Mouse (Mus musculus) heart, embryonic 16.5 days (tissue): Measurements from ENCODE around the gene Pp2d1. TPM values are rescaled to one million over a fixed set of nuclear protein-coding genes. Genes with fewer than 3 reads are reported as not detected.

ENCODE experiments used
- ATAC-seq: fragments of 200-750 bp; cut with Nextera tagmentation; replicated peaks from 2 replicates; pipeline ENCODE4 v1.8.0; 2017; ENCODE audit warnings: moderate number of reproducible peaks; ENCODE audit not compliant: insufficient read depth, low FRiP score; ENCODE audit errors: extremely low read depth
- H3K27ac ChIP-seq: fragments of 300-500 bp; sonication (generic); 2 replicates; pipeline ENCODE4 v1.5.1; 2014; ENCODE audit warnings: mild to moderate bottlenecking, low read length, control low read depth, moderate library complexity
- H3K27me3 ChIP-seq: fragments of 300-500 bp; sonication (generic); 2 replicates; pipeline ENCODE4 v1.6.1; 2014; ENCODE audit warnings: low read length, mixed read lengths; ENCODE audit not compliant: control insufficient read depth, insufficient read depth
- H3K36me3 ChIP-seq: fragments of 300-500 bp; sonication (generic); 2 replicates; pipeline ENCODE4 v1.6.1; 2014; ENCODE audit not compliant: control insufficient read depth, insufficient read depth
- H3K4me1 ChIP-seq: fragments of 300-500 bp; sonication (generic); 2 replicates; pipeline ENCODE4 v1.6.1; 2014; ENCODE audit warnings: low read length, mixed read lengths; ENCODE audit not compliant: control insufficient read depth, insufficient read depth
- H3K4me2 ChIP-seq: fragments of 300-500 bp; sonication (generic); 2 replicates; pipeline ENCODE4 v1.6.1; 2014; ENCODE audit warnings: low read depth, mild to moderate bottlenecking, control low read depth, low read length
- H3K4me3 ChIP-seq: fragments of 300-500 bp; sonication (generic); 2 replicates; pipeline ENCODE4 v1.5.1; 2014; ENCODE audit warnings: mild to moderate bottlenecking, control low read depth, low read length
- H3K9ac ChIP-seq: fragments of 300-500 bp; sonication (generic); 2 replicates; pipeline ENCODE4 v1.6.1; 2014; ENCODE audit warnings: low read length, control low read depth
- H3K9me3 ChIP-seq: fragments of 300-500 bp; sonication (generic); replicated peaks from 2 replicates; pipeline ENCODE4 v1.6.1; 2016; ENCODE audit warnings: low read length; ENCODE audit not compliant: control insufficient read depth
- WGBS: fragments of 180-500 bp; shearing (Covaris S2); extraction: QIAGEN DNeasy Blood & Tissue Kit; methylation state at CpG from one replicate; pipeline ENCODE4 v1.1.7; 2014; 5-methylcytosine and 5-hydroxymethylcytosine counted together
- polyA plus RNA-seq: library from polyadenylated mRNA; unstranded; fragments of >200 nt; fragmentation: Nextera tagmentation; extraction: Ambion mirVana; gene quantifications from 2 replicates; pipeline ENCODE4 v1.2.1, GENCODE M21; 2015

Pp2d1 gene
- polyA plus RNA-seq, 1 experiment from 2014 or later: 0.07 TPM

DNA sequence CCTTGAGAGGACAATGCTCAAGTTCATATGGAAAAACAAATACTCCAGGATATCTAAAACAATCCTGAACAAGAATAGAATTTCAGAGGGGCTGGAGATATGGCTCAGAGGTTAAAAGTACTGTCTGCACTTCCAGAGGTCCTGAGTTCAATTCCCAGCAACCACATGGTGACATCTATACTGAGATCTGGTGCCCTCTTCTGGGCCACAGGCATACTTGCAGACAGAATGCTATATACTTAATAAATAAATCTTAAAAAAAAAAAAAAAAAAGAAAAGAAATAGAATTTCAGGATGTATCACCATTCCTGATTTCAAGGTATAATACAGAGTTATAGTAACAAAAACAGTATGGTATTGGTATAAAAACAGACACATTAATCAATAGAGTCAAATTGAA lies 19.9 kb downstream of the Pp2d1 start:
- Histone ChIP-seq H3K4me2 (no peak overlapping the region), H3K9ac (no peak overlapping the region), H3K27ac (no peak overlapping the region), H3K27me3 (no peaks in the 10 kb centered on the region), H3K4me3 (no peak overlapping the region), H3K9me3 (peaks cover 2% of the 10 kb centered on the region; the same call in 1 of the 2 replicates), H3K36me3 (0 out of 2 replicates have a peak, but pooled peaks cover 2% of the 10 kb centered on the region), H3K4me1 (peaks cover under 1% of the 10 kb centered on the region)
- ATAC-seq: no peak

DNA sequence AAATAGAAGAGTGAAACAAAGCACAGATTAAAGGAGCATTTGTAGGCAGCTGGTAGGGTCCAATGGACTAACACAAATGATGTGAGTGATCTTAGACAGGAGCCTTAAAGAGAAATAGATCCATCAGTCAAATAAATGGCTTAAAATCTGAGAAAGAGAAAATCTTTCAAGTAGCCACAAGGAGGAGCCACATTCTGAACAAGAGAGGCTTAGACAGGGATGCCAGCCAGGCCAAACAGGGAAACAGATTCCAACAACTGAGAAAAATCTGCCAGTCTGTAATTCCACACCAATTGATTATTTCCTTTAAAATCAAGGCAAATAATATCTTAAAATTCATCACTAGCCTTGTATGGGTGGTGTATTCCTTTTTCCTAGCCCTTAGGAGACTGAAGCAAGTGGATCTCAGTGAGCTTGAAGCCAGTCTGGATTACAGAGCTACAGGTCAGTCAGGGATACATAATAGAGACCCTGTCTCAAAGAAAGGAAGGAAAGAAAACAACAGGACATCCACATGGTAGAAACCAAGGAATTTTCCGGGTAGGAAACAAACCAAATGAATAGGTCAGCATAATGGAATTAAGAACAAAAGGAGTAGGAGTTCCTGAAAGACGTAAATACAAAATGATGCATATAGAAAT lies 26.8 kb downstream of the Pp2d1 start:
- Histone ChIP-seq H3K4me1 (peaks cover 3% of the 10 kb centered on the region), H3K4me3 (no peak overlapping the region), H3K9me3 (no peaks in the 10 kb centered on the region), H3K27me3 (no peaks in the 10 kb centered on the region), H3K36me3 (0 out of 2 replicates have a peak, but pooled peaks cover 2% of the 10 kb centered on the region), H3K4me2 (no peak overlapping the region), H3K9ac (no peak overlapping the region), H3K27ac (no peak overlapping the region)
- ATAC-seq: no peak
- WGBS: 86% methylated on average over 2 of the region's 2 CpGs

DNA sequence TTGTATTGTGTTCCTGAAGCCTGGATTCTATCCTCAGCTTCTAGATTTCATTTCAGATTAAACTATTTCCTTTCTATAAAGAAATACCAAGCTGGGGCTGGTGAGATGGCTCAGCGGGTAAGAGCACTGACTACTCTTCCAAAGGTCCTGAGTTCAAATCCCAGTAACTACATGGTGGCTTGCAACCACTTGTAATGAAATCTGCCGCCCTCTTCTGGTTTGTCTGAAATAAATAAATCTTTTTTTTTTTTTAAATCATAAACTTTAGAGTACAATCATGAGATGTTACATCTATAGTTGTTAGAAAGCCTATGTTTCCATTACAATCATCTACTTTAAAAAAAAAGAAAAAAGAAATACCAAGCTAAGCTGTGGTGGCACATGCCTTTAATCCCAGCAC lies 36.3 kb downstream of the Pp2d1 start:
- H3K36me3 ChIP-seq: peaks cover 33% of the 10 kb centered on the region
- no peak for ATAC-seq
- WGBS: 93% methylated on average over 2 of the region's 2 CpGs
- H3K4me1 ChIP-seq: no peaks in the 10 kb centered on the region
- no peak overlapping the region for H3K4me2 ChIP-seq
- H3K9me3 ChIP-seq: no peaks in the 10 kb centered on the region
- no peak overlapping the region for H3K27ac ChIP-seq
- H3K4me3 ChIP-seq: no peak overlapping the region
- no peaks in the 10 kb centered on the region for H3K27me3 ChIP-seq
- H3K9ac ChIP-seq: no peak overlapping the region

DNA sequence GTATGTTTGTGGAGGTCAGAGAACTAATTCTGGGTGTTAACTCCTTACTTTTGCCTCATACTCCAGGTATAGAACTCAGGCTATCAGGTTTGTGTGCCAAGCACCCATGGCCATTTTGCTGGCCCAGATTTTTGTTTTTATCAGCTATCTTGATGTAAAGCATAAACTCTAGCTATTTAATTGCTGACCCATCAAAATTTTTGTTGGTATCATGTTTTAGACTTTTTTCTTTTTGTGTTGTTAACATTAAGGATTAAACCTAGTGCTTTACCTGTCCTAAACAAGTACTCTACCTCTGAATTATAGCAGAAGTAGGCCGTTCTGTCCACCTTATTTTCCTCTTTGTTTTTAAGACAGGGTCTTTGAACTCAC lies 50.3 kb downstream of the Pp2d1 start:
- no peak overlapping the region for H3K4me3 ChIP-seq
- H3K9me3 ChIP-seq: no peaks in the 10 kb centered on the region
- no peak for ATAC-seq
- no peaks in the 10 kb centered on the region for H3K4me1 ChIP-seq
- WGBS: 93% methylated on average over 1 of the region's 1 CpGs
- no peaks in the 10 kb centered on the region for H3K27me3 ChIP-seq
- H3K9ac ChIP-seq: no peak overlapping the region
- no peak overlapping the region for H3K27ac ChIP-seq
- peaks cover 24% of the 10 kb centered on the region for H3K36me3 ChIP-seq
- no peak overlapping the region for H3K4me2 ChIP-seq

DNA sequence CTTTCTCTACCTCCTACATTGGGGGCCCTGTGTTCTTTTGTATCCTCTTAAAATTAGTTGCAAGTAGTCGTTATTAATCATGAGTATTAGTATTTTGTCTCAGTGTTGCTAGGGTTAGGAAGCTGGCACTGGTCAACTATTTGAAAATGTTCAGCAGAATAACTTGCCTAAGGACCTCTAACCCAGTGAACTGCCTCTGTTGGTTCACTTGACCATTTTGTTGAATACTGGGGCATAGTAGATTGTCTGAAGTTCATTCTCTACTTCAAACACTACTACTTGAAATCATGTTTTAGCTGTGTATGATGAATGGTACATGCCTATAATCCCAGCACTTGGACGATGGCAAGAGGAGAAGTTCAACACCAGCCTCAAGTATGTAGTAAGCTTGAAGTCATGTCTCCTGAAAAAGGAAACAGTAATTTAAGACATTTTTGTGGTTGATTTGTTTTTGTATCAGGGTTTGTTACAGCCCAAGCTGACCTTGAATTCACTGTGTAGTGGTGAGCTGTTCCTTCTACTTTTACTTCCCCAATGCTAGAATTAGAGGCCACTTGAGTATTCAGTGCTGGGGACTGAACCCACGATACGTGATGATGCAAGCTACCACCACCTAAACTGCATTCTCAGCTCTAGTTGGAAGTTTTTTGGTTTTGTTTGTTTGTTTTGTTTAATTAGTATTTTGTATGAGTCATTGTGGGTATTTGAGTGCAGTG lies 50.8 kb downstream of the Pp2d1 start:
- Histone ChIP-seq H3K27ac (no peak overlapping the region), H3K4me2 (no peak overlapping the region), H3K9ac (no peak overlapping the region), H3K9me3 (no peaks in the 10 kb centered on the region), H3K36me3 (peaks cover 24% of the 10 kb centered on the region), H3K4me3 (no peak overlapping the region), H3K27me3 (no peaks in the 10 kb centered on the region), H3K4me1 (no peaks in the 10 kb centered on the region)
- no peak for ATAC-seq
- WGBS: 85% methylated on average over 4 of the region's 4 CpGs

DNA sequence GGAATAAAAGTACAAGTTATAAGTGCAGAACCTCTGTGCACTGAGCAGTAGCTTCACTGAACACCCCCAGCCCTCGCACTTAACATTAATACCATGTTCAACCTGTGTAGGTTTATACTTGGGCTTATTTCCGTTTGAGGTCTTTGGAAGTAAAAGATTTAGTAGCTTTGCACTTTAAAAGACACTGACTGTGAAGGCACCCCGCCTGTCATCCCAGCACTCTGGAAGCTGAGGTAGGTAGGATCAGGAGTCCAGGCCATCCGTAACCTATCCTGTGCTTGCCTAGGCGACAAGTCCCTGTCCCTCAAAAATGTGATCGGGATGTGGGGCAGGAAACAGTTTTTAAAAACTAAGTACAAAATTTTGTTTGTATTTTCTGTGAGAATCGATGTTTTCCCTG lies 58.8 kb downstream of the Pp2d1 start:
- peak overlapping the region; percentile 99; the same call in 1 of the 2 replicates for H3K27ac ChIP-seq
- peak overlapping the region; percentile 84 for H3K4me2 ChIP-seq
- H3K36me3 ChIP-seq: peaks cover 6% of the 10 kb centered on the region; the same call in 1 of the 2 replicates
- peak overlapping the region; percentile 100 for H3K4me3 ChIP-seq
- peaks cover 16% of the 10 kb centered on the region for H3K4me1 ChIP-seq
- H3K9me3 ChIP-seq: no peaks in the 10 kb centered on the region
- no peak for ATAC-seq
- WGBS: 42% methylated on average over 7 of the region's 7 CpGs
- no peaks in the 10 kb centered on the region for H3K27me3 ChIP-seq
- peak overlapping the region; percentile 100 for H3K9ac ChIP-seq

DNA sequence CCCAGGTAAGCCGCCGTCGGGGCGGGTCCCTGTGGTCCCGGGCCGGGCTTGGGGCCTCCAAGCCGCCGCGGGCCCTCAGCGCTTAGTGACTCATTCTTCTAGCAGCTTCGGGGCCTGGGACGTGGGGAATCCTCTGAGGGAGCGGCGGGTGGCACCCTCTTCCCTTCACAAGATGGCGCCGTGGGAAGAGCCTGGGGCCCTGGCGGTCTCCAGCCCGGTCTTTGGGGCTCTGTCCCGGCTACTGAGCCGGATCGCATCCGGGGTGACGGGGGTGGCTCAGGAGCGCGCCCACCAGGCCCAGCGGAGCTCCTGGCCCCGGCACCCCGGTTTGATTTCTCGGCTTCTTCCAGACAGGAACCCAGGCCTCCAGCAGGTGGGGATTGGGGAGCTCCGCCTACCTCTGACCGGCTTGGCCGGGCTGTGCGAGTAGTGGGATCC lies 59.6 kb downstream of the Pp2d1 start:
- peak; percentile 15 for ATAC-seq
- peak overlapping the region; percentile 84 for H3K4me2 ChIP-seq
- H3K27ac ChIP-seq: peak overlapping the region; percentile 99
- peaks cover 4% of the 10 kb centered on the region; the same call in 1 of the 2 replicates for H3K36me3 ChIP-seq
- WGBS: 1% methylated on average over 32 of the region's 33 CpGs
- peak overlapping the region; percentile 100 for H3K4me3 ChIP-seq
- no peaks in the 10 kb centered on the region for H3K9me3 ChIP-seq
- peak overlapping the region; percentile 100 for H3K9ac ChIP-seq
- H3K27me3 ChIP-seq: no peaks in the 10 kb centered on the region
- H3K4me1 ChIP-seq: peaks cover 16% of the 10 kb centered on the region

DNA sequence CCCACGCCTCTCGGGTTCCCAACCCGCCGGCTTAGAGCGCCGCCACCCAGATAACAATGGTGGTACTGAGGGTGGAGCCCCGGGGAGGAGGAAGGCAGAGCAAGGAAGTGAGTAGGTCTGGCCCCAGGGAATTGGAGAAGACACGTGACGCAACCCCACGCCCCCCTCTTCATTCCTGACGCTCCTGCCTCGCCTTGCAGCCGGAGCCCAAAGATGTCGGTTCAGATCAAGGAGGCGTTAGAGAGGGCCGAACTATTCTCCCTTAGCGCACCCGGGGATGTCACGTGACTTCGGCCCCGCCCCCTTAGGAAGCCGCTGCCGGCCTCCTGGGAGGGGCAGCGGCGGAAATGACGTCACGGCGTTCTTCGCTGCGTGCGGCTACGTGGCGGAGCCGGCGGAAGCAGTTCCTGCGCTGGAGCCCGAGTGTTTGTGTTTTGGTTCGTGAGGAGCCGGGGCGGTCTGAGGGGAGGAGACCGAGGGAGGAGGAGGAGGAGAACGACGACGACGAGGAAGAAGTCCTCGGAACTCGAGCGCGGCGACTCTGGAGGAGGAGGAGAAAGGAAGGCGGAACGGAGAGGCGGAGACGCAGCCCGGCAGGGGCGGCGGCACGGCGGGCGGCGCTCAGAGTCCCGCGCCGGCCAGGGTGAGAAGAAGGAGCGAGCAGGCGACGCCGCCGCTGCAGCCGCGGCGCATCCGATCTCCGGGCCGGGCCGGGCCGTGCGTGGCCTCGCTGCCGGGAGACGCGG lies 60.2 kb downstream of the Pp2d1 start, which contains the start of gene Rab5a:
TSS of gene Rab5a (plus strand) at position 377 of the 746 bp plus-strand sequence.
- H3K36me3 ChIP-seq: no peaks in the 10 kb centered on the region
- H3K9me3 ChIP-seq: no peaks in the 10 kb centered on the region
- peak within 1 kb of the TSS; percentile 100 for H3K9ac ChIP-seq
- peaks cover 16% of the 10 kb centered on the region for H3K4me1 ChIP-seq
- H3K4me2 ChIP-seq: peak within 1 kb of the TSS; percentile 84
- ATAC-seq: peak; percentile 96
- H3K27me3 ChIP-seq: no peaks in the 10 kb centered on the region
- H3K4me3 ChIP-seq: peak within 1 kb of the TSS; percentile 100
- peak within 1 kb of the TSS; percentile 99 for H3K27ac ChIP-seq
- WGBS: under 1% methylated on average over 76 of the region's 82 CpGs
